Comparison of ENCODE assay signal across 8 mouse cellular contexts in the genomic region with DNA sequence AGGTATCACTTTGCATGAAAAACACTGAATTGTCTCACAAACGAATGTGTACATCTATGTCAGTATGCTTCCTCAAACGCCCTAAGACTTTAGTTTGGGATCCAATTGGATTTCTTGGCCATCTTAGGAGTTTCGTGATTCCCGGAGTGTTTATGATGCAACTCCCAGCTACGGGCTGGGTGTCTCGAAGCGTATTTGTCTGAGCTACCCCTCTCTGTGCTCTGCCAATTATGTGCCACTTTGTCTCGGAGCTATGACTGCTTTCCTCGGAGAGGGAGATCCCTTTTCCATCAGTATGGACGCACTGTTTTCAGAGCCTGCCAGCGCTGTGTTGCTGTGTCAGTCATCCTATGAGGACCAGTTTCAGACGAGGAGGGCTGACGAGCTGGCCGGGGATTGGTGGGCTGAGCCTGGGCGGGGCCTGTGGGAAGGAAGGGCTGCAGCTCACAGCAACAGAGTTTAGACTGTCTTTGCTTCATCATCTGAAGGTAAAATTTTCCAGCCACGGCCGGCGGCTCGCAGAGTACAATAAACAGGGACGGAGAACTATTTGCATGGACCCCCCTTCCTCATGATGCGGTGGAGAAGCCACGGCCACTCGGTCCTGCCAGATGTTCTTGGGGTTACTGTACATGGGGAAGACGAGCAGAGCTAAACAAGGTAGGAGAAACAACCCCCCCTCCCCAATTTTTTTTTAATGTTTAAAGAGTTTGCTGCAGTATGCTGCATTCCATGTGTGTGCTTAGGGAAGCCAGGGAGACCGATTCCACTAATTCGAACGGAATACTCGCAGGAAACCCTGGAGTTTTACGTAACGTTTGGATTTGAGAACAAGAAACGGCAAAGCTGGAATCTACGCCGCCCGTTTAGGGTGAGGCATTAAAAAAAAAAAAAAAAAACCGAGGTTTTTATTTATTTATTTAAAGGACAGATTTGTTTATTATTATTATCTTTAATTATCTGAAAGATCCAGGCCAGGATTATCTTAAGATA. TPM values are rescaled to one million over a fixed set of nuclear protein-coding genes. Genes with fewer than 3 reads are reported as not detected.
DNase-seq lines count a peak whose midpoint lies in the region; ATAC-seq lines count a peak whose summit lies in the region.

A gene (plus strand): TSS at position 424 of the 993 bp plus-strand sequence.

- H3K27ac ChIP-seq in heart, embryonic 12.5 days (ENCODE audit: poor library complexity, severe bottlenecking) = peak within 1 kb of the TSS; percentile 99
- H3K27ac ChIP-seq in liver, embryonic 12.5 days = peak within 1 kb of the TSS; percentile 91
- peak within 1 kb of the TSS; percentile 97 for H3K27ac ChIP-seq in stomach, embryonic 15.5 days

- peak within 1 kb of the TSS; percentile 93 for H3K9ac ChIP-seq in heart, embryonic 12.5 days
- H3K9ac ChIP-seq in liver, embryonic 12.5 days = peak within 1 kb of the TSS; percentile 78
- peak within 1 kb of the TSS; percentile 54 for H3K9ac ChIP-seq in stomach, embryonic 15.5 days

- peaks cover 43% of the 10 kb centered on the region for H3K4me1 ChIP-seq in heart, embryonic 12.5 days (replicated peaks)
- peaks cover 52% of the 10 kb centered on the region for H3K4me1 ChIP-seq in liver, embryonic 12.5 days
- H3K4me1 ChIP-seq in stomach, embryonic 15.5 days = peaks cover 38% of the 10 kb centered on the region

- H3K4me3 ChIP-seq in heart, embryonic 12.5 days = peak within 1 kb of the TSS; percentile 81
- peak within 1 kb of the TSS; percentile 76 for H3K4me3 ChIP-seq in liver, embryonic 12.5 days
- peak within 1 kb of the TSS; percentile 76 for H3K4me3 ChIP-seq in stomach, embryonic 15.5 days (replicated peaks)

- 2% methylated on average over 35 of the region's 35 CpGs for WGBS in heart, embryonic 12.5 days
- WGBS in liver, embryonic 12.5 days (ENCODE audit: insufficient replicate concordance) = 2% methylated on average over 35 of the region's 35 CpGs
- under 1% methylated on average over 35 of the region's 35 CpGs for WGBS in stomach, embryonic 15.5 days

- H3K4me2 ChIP-seq in heart, embryonic 12.5 days = peak within 1 kb of the TSS; percentile 99
- peak within 1 kb of the TSS; percentile 82 for H3K4me2 ChIP-seq in liver, embryonic 12.5 days
- H3K4me2 ChIP-seq in stomach, embryonic 15.5 days = peak within 1 kb of the TSS; percentile 90

- peak; percentile 93 for DNase-seq in CD4-positive helper T cell, adult 2 months (ENCODE audit: low read depth, low spot score)
- peak; percentile 89 for DNase-seq in brain, embryonic 18.5 days (ENCODE audit: low read depth, low spot score)
- DNase-seq in kidney, postnatal 10 days = peak; percentile 97
- DNase-seq in natural killer cell, adult 2 months (ENCODE audit: low spot score in 2 of 2) = peak; percentile 86 to 88

- no peaks in the 10 kb centered on the region for H3K27me3 ChIP-seq in heart, embryonic 12.5 days (replicated peaks)
- H3K27me3 ChIP-seq in liver, embryonic 12.5 days (replicated peaks) = no peaks in the 10 kb centered on the region
- H3K27me3 ChIP-seq in stomach, embryonic 15.5 days (replicated peaks) = no peaks in the 10 kb centered on the region

- ATAC-seq in erythroid progenitor cell, adult 5-6 weeks (replicated peaks; ENCODE audit: low FRiP score, poor library complexity, severe bottlenecking) = peak; percentile 96
- ATAC-seq in heart, embryonic 12.5 days (ENCODE audit: insufficient number of reproducible peaks, low FRiP score) = peak; percentile 98
- ATAC-seq in liver, embryonic 12.5 days = peak; percentile 98
- peak; percentile 97 for ATAC-seq in stomach, embryonic 15.5 days (ENCODE audit: insufficient read depth, low FRiP score, low read depth)

- no peaks in the 10 kb centered on the region for H3K36me3 ChIP-seq in heart, embryonic 12.5 days
- no peaks in the 10 kb centered on the region for H3K36me3 ChIP-seq in liver, embryonic 12.5 days
- no peaks in the 10 kb centered on the region for H3K36me3 ChIP-seq in stomach, embryonic 15.5 days

- H3K9me3 ChIP-seq in heart, embryonic 12.5 days (replicated peaks) = no peaks in the 10 kb centered on the region
- no peaks in the 10 kb centered on the region for H3K9me3 ChIP-seq in liver, embryonic 12.5 days (replicated peaks)
- no peaks in the 10 kb centered on the region for H3K9me3 ChIP-seq in stomach, embryonic 15.5 days

RNA-seq across cellular contexts. Expression of the gene that starts here (rescaled TPM):
- 17.7 and 32.7 TPM in 2 replicates for total RNA-seq in erythroid progenitor cell, adult 5-6 weeks (2015; ENCODE audit: low replicate concordance)
- 16.3 and 24.0 TPM in 2 replicates for total RNA-seq in erythroid progenitor cell, adult 5-6 weeks (2017; ENCODE audit: low replicate concordance)
- polyA plus RNA-seq in heart, embryonic 12.5 days (2016; fragmentation: Nextera tagmentation; extraction: Ambion mirVana) = 108 and 114 TPM in 2 replicates
- 19.3 and 20.2 TPM in 2 replicates for polyA plus RNA-seq in liver, embryonic 12.5 days (2016; fragmentation: Nextera tagmentation; extraction: Ambion mirVana)
- 109 and 116 TPM in 2 replicates for polyA plus RNA-seq in stomach, embryonic 15.5 days (2015; fragmentation: Nextera tagmentation; extraction: Ambion mirVana)

Comparison
In these comparisons a context has a peak if more than half of its experiments do, and no peak if none do; other contexts are left out.
1. Peak in every context shown above with its lines: DNase-seq, ATAC-seq, H3K4me3 ChIP-seq and H3K27ac ChIP-seq.